Mouse (Mus musculus) neural tube, embryonic 14.5 days (tissue): Measurements from ENCODE around the gene Pcnt. TPM values are rescaled to one million over a fixed set of nuclear protein-coding genes. Genes with fewer than 3 reads are reported as not detected.

Experiments used
- ATAC-seq: fragments of 200-750 bp; cut with Nextera tagmentation; 2 replicates; pipeline ENCODE4 v1.8.0; 2017; ENCODE audit warnings: low read depth, mild to moderate bottlenecking, moderate TSS enrichment, moderate library complexity
- H3K27ac ChIP-seq: fragments of 300-500 bp; sonication (generic); 2 replicates; pipeline ENCODE4 v1.5.1; 2014; ENCODE audit warnings: low read depth, mild to moderate bottlenecking, control low read depth, low read length, moderate library complexity, mixed read lengths
- H3K27me3 ChIP-seq: fragments of 300-500 bp; sonication (generic); 2 replicates; pipeline ENCODE4 v1.6.1; 2014; ENCODE audit warnings: low read length; ENCODE audit not compliant: control insufficient read depth, insufficient read depth
- H3K36me3 ChIP-seq: fragments of 300-500 bp; sonication (generic); 2 replicates; pipeline ENCODE4 v1.6.1; 2014; ENCODE audit warnings: low read length, mixed read lengths; ENCODE audit not compliant: control insufficient read depth, insufficient read depth
- H3K4me1 ChIP-seq: fragments of 300-500 bp; sonication (generic); 2 replicates; pipeline ENCODE4 v1.6.1; 2014; ENCODE audit warnings: low read length; ENCODE audit not compliant: control insufficient read depth, insufficient read depth
- H3K4me2 ChIP-seq: fragments of 300-500 bp; sonication (generic); 2 replicates; pipeline ENCODE4 v1.6.1; 2014; ENCODE audit warnings: mild to moderate bottlenecking, low read depth, low read length, control low read depth
- H3K4me3 ChIP-seq: fragments of 300-500 bp; sonication (generic); 2 replicates; pipeline ENCODE4 v1.5.1; 2014; ENCODE audit warnings: low read depth, low read length, control low read depth, mixed read lengths
- H3K9ac ChIP-seq: fragments of 300-500 bp; sonication (generic); replicated peaks from 2 replicates; pipeline ENCODE4 v1.6.1; 2014; ENCODE audit warnings: low read depth, mild to moderate bottlenecking, control low read depth, low read length, mixed read lengths
- H3K9me3 ChIP-seq: fragments of 300-500 bp; sonication (generic); 2 replicates; pipeline ENCODE4 v1.6.1; 2016; ENCODE audit warnings: low read length; ENCODE audit not compliant: control insufficient read depth
- WGBS: fragments of 180-500 bp; shearing (Covaris S2); extraction: QIAGEN DNeasy Blood & Tissue Kit; methylation state at CpG from one replicate; pipeline ENCODE4 v1.1.7; 2014; 5-methylcytosine and 5-hydroxymethylcytosine counted together
- polyA plus RNA-seq: library from polyadenylated mRNA; unstranded; fragments of >200 nt; fragmentation: Nextera tagmentation; extraction: Ambion mirVana; gene quantifications from 2 replicates; pipeline ENCODE4 v1.2.1, GENCODE M21; 2014

Gene Pcnt
- polyA plus RNA-seq, 1 experiment from 2014 or later: 6.9 TPM

DNA sequence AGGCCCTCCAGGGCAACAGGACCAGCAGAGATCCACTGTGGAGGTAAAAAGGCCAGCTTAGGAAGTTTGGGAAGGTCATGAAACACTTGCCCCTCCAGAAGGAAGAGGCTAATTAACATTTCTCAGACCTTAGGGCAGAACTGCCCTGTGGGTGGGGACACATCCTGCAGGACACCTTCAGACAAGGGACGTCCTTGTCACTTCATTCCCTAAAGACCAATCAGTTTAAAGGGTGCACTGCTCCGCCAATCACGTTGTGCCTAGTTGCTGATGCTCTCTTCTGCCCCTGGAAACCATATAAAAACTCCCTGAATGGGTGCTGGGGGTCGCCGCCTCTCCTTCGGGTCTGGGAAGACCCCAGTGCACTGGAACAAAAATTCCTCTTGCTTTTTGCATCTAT lies 20.1 kb upstream of the Pcnt start:
- 85% methylated on average over 6 of the region's 6 CpGs for whole genome bisulfite sequencing
- Histone ChIP-seq H3K27me3 (no peaks in the 10 kb centered on the region), H3K9me3 (no peaks in the 10 kb centered on the region), H3K4me1 (0 out of 2 replicates have a peak, but pooled peaks cover under 1% of the 10 kb centered on the region), H3K4me2 (no peak overlapping the region), H3K9ac (no peak overlapping the region), H3K27ac (no peak overlapping the region), H3K36me3 (no peaks in the 10 kb centered on the region), H3K4me3 (no peak overlapping the region)
- no peak for ATAC-seq

GRCm38 (mm10) chr10:76462312-76462711 lies 19.7 kb upstream of the Pcnt start:
- Histone ChIP-seq H3K9ac (no peak overlapping the region), H3K9me3 (no peaks in the 10 kb centered on the region), H3K27me3 (no peaks in the 10 kb centered on the region), H3K4me1 (no peaks in the 10 kb centered on the region), H3K27ac (no peak overlapping the region), H3K4me2 (no peak overlapping the region), H3K36me3 (no peaks in the 10 kb centered on the region), H3K4me3 (no peak overlapping the region)
- no peak for ATAC-seq
- 94% methylated on average over 7 of the region's 7 CpGs for WGBS

DNA sequence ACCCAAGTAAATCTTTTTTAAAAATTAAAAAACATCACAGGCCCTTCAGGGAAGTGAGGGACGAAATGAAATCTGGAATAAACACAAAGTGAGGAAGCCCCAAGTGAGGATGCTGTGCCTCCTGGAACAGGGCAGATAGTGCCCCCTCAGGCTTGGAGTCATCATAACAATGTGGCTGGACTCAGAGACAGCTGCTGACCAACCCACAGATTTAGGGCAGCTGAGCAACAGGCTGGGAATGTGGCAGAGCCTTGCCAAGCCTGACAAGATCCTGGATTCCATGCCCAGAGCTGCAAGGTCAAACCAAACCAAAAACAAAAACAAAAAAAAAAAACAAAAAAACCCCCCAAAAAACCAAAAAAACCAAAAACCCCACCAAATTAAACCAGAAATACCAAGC lies 18.7 kb upstream of the Pcnt start:
- H3K9ac ChIP-seq: no peak overlapping the region
- no peak overlapping the region for H3K4me2 ChIP-seq
- no peaks in the 10 kb centered on the region for H3K9me3 ChIP-seq
- no peaks in the 10 kb centered on the region for H3K36me3 ChIP-seq
- WGBS: 89% methylated on average over 1 of the region's 1 CpGs
- no peaks in the 10 kb centered on the region for H3K27me3 ChIP-seq
- no peak overlapping the region for H3K27ac ChIP-seq
- no peak overlapping the region for H3K4me3 ChIP-seq
- ATAC-seq: no peak
- no peaks in the 10 kb centered on the region for H3K4me1 ChIP-seq

- no peak overlapping the region for H3K27ac ChIP-seq
- no peaks in the 10 kb centered on the region for H3K36me3 ChIP-seq
- H3K4me1 ChIP-seq: no peaks in the 10 kb centered on the region
- no peak overlapping the region for H3K4me2 ChIP-seq
- 65% methylated on average over 5 of the region's 5 CpGs for WGBS
- no peak overlapping the region for H3K4me3 ChIP-seq
- ATAC-seq: no peak
- no peaks in the 10 kb centered on the region for H3K9me3 ChIP-seq
- H3K9ac ChIP-seq: no peak overlapping the region
- no peaks in the 10 kb centered on the region for H3K27me3 ChIP-seq
These were observed 12.7 kb upstream of the Pcnt start for GRCm38 (mm10) chr10:76455289-76455688.

DNA sequence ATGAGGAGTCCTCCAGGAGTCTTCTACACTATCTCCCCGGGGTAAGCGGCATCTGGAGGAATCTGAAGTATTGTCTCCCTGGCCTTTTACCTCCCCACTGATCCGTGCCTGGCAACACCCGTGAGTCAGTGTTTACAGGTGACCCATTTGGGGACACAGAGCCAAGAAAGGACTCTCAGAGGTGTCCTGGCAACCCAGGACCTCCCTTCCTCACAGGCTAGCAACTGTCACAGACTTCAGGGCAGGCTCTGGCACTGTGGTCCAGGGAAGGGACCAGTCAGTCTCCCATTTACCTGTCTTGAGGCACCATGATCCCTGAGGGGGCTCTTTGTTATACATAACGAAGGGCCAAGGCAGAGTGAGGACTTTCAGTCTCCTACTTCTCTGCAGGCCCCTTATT lies 6.3 kb upstream of the Pcnt start, which contains the start of gene 2610028H24Rik:
Gene 2610028H24Rik, plus strand, starts transcription at position 231 of the 400 bp plus-strand sequence.
- no peak within 1 kb of the TSS for H3K4me2 ChIP-seq
- no peak within 1 kb of the TSS for H3K9ac ChIP-seq
- H3K9me3 ChIP-seq: no peaks in the 10 kb centered on the region
- H3K27me3 ChIP-seq: no peaks in the 10 kb centered on the region
- ATAC-seq: no peak
- H3K4me3 ChIP-seq: no peak within 1 kb of the TSS
- no peak within 1 kb of the TSS for H3K27ac ChIP-seq
- 66% methylated on average over 5 of the region's 5 CpGs for WGBS
- no peaks in the 10 kb centered on the region for H3K4me1 ChIP-seq
- H3K36me3 ChIP-seq: no peaks in the 10 kb centered on the region

- no peak overlapping the region for H3K9ac ChIP-seq
- no peaks in the 10 kb centered on the region for H3K9me3 ChIP-seq
- H3K4me3 ChIP-seq: no peak overlapping the region
- peaks cover 7% of the 10 kb centered on the region for H3K4me1 ChIP-seq
- no peak overlapping the region for H3K27ac ChIP-seq
- no peak overlapping the region for H3K4me2 ChIP-seq
- WGBS: 83% methylated on average over 15 of the region's 15 CpGs
- no peaks in the 10 kb centered on the region for H3K27me3 ChIP-seq
- H3K36me3 ChIP-seq: no peaks in the 10 kb centered on the region
- no peak for ATAC-seq
These were observed 5.0 kb upstream of the Pcnt start for GRCm38 (mm10) chr10:76447406-76448229.

DNA sequence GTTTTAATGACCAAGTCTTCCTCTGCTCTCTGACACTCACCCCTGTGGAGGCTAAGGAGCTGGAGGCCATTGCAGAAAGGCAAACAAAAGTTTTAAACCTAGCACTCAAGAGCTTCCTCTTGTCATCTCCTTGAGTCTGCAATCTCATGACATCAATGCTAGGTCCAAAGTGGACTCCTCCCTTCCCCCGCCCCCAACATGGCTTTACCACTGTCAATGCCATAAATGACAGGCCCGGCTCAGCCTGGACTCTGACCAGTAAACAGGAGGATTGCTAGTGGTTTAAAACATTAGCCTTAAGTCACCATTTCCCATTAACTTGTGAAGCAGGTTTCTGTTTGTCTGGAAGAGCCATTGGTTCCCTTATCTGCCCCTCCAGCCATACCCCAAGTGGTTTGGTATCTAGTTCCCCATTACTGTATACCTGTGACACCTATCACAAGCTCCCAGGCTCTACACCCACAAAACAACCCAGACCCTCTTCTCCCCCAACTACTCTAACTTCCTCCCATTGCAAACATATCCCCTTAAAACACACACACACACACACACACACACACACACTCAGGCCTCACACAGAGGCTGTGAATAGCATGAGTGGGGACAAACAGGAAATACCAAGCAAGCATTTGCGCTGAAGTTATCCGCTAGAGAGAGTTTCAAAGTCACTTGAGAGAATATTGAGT lies 3.6 kb upstream of the Pcnt start:
- H3K9me3 ChIP-seq: no peaks in the 10 kb centered on the region
- no peak overlapping the region for H3K27ac ChIP-seq
- no peak overlapping the region for H3K4me2 ChIP-seq
- peaks cover 7% of the 10 kb centered on the region for H3K4me1 ChIP-seq
- H3K27me3 ChIP-seq: no peaks in the 10 kb centered on the region
- no peak for ATAC-seq
- no peak overlapping the region for H3K4me3 ChIP-seq
- no peak overlapping the region for H3K9ac ChIP-seq
- 80% methylated on average over 4 of the region's 4 CpGs for WGBS
- no peaks in the 10 kb centered on the region for H3K36me3 ChIP-seq

DNA sequence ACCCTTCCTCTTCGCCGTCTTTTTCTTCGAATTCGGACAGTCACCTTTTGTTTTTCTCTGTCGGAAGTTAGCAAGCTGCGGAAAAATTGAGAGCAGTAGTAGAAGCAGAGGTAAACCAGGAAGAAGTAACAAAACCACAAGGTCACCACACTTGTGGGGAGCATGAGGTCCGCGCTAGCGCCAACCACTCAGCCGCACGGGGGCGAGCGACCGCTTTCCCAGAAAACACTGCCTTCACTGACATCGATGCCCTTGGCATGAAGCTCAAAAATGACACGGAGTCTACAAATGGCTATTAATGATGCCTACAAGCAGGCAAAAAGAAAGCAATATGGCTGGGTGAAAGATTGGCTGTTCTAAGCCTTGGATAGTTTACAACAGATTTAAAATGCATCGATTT lies 2.3 kb downstream of the Pcnt start, which contains the start of gene AC141477.1:
Gene AC141477.1, minus strand, starts transcription at position 164 of the 400 bp plus-strand sequence.
- H3K9me3 ChIP-seq: no peaks in the 10 kb centered on the region
- no peak within 1 kb of the TSS for H3K4me3 ChIP-seq
- 98% methylated on average over 17 of the region's 17 CpGs for WGBS
- peaks cover 17% of the 10 kb centered on the region for H3K36me3 ChIP-seq
- no peak within 1 kb of the TSS for H3K27ac ChIP-seq
- no peak within 1 kb of the TSS for H3K4me2 ChIP-seq
- H3K9ac ChIP-seq: no peak within 1 kb of the TSS
- H3K27me3 ChIP-seq: no peaks in the 10 kb centered on the region
- H3K4me1 ChIP-seq: peaks cover 7% of the 10 kb centered on the region
- no peak for ATAC-seq
